Mouse (Mus musculus): ENCODE data around the gene Hoxc11.

GRCm38 (mm10) chr15:102904946-102905345, 49.3 kb upstream of the Hoxc11 start:
- TF ChIP-seq CTCF (IDR thresholded peaks at IDR 0.05; ENCODE audit: extremely low read depth, insufficient read length, insufficient replicate concordance, low read depth, low read length), result no peak
- no peak for TF ChIP-seq POLR2A (IDR thresholded peaks at IDR 0.05; ENCODE audit: low read depth, low read length)
